Mouse (Mus musculus) cerebellum, postnatal 25 days (tissue): ENCODE data around the gene Aldh3b1.
"Not testable (repeated sequence)": the region's sequence is repeated elsewhere in the genome, so short reads cannot be mapped to it uniquely, and the experiment has no call there.

Experiments used
- DNase-seq, 2 experiments: peaks; one replicate each; pipeline ENCODE4 v3.0.0; 2021; ENCODE audit warnings: mixed read lengths in 2 of 2

Gene Aldh3b1

DNA sequence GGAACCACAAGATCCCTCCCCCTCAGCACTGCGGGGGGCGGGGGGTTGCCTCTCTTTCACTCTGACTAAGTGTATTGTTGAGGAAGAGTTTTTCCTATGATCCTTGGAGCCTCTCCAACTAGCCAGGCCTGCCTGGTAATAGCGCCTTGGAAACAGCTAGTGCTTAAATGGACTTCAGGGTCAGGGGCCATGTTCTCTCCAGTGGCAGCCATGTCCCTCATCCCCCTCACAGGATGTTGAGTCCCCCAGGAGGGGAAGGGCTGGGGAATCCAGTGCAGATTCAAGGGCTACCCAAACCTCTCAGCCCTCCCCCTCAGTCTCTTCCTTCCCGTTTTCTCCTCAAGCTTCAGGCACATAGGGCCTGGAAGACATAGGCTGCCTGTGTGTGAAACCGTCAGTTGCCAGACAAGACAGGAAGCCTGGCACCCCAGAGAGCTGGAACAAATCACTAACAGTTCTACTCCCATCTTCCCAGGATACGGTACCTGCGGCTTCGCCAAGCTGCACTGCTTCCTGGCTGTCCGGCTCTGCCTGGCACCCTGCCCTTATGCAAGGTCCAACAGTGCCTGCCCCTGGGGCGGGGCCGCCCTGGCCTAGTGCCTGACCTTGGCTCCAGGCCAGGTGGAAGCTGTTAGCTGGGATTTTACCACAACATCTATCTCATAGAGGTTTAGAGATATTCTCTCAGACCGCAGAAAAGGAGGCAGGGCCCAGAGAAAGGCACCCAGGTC, at the start of gene Aldh3b1:
Gene Aldh3b1, minus strand, starts transcription at position 598 of the 731 bp plus-strand sequence.
- DNase-seq, result peak; percentile 92 to 93

GRCm38 (mm10) chr19:3975866-3976265, 46.3 kb upstream of the Aldh3b1 start:
- DNase-seq, result no peak

GRCm38 (mm10) chr19:3974608-3975007, 45.0 kb upstream of the Aldh3b1 start:
- DNase-seq, result not testable (repeated sequence)

DNA sequence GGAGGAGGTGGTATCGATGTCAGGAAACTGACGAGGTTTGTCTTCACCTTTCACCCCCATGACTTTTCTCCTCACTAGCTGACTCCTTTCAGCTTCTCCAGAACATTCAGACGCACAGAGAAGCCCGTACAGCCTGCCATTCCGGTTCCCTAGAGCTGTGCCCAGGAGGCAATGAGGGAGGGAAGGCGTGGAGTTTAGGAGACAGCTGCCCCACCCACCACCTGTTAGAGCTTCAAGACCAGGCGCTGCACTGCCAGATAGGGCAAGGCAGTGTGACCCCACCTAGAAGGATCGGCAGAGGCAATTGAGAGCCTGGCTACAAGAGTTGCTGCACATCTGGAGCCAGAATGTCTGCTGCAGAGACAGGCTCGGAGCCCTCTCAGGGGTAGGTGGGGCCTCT, 42.6 kb upstream of the Aldh3b1 start, which contains the start of gene Aldh3b2:
Gene Aldh3b2, plus strand, starts transcription at position 100 of the 400 bp plus-strand sequence.
- DNase-seq, result no peak

- no peak for DNase-seq
These were observed 37.6 kb upstream of the Aldh3b1 start for GRCm38 (mm10) chr19:3967258-3967657.

DNA sequence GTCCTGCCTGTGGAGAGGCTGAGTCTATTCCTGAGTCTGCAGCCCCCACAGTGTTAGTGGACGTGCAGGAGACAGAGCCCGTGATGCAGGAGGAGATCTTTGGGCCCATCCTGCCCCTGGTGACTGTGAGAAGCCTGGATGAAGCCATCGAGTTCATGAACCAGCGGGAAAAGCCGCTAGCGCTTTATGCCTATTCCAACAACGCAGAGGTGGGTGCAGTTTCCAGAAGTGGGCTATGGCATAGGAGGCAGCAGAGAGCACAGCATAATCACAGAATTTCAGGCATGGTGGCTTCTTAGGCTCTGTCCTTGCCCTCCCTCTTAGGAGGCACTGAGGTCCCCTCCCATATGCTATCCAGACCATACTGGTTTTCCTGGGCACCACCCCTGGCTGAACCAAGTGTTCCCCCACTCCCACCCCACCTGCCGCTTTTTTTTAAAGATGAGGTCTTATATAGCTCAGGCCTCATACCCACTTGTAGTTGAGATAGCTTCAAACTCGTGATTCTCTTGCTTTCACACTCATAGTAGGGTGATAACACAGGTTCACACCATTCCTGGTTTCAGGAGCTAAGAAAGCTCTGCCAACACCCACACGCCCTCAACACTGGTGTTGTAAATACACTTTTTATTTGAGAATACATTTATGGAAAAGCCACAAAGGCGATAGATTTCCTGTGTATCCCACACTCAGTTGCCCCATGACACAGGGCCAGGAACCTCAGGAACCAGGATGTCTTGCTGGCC, 36.9 kb upstream of the Aldh3b1 start:
- DNase-seq, result no peak

DNA sequence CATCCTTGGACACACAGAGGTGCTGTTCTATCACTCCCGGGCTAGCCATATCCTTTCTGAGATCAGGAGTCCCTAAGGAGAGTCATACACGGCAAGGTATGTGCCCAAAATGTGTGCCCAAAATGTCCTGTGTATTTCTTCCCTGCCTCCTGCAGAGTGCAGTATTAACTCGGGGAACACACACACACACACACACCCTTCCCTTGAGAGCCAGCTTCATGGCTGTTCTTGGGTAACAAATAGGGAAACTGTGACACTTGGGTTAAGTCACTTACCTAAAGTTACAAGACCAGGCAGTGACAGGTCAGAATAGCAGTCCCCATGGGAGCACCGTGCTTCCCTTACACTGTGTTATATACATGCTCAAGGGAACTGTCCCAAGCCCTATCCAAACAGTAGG, 34.4 kb upstream of the Aldh3b1 start:
- no peak for DNase-seq

DNA sequence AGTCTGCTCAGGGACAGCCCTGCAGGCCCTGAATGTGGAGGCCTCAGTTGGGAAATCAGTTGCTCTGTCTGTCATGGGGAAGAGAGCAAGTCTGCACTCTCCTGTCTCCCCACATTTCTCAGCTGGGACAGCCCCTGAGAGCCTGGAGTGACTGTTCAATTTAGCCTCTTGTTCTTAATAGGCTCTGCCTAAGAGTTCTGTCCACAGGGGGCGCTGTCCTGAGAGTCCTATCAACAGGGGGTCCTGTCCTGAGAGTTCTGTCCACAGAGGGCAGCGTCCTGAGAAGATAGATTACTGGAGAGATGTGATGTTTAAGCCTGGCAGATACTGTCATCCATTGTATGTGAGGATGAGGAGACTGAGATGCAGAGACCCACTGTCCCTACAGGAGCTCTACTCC, 32.9 kb upstream of the Aldh3b1 start:
- DNase-seq, result no peak

GRCm38 (mm10) chr19:3961805-3962204, 32.2 kb upstream of the Aldh3b1 start:
- not testable (repeated sequence) for DNase-seq

GRCm38 (mm10) chr19:3960211-3960610, 30.6 kb upstream of the Aldh3b1 start:
- DNase-seq, result no peak

GRCm38 (mm10) chr19:3959030-3959429, 29.4 kb upstream of the Aldh3b1 start:
- no peak for DNase-seq

DNA sequence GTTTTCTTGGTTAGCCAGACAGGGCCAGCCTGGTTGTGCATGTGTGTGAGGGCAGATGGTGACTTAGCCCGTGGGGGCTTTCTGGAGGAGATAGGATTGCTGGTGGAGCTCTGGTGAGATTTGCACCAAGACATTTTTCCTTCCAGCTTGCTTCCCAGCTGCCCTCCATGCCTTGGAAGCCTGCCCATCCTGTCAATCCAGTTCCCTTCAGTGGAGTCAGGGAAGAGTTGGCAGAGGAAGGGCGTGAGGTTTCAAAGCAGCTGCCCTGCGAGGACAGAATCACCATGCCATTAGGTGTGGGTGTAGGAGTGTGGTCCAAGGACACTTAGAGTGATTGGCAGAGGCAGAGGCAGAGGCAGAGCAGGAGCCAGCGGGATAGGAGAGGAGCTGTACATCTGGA, 28.9 kb upstream of the Aldh3b1 start, which contains the start of gene Aldh3b3:
Gene Aldh3b3, plus strand, starts transcription at position 176 of the 400 bp plus-strand sequence.
- DNase-seq, result no peak

DNA sequence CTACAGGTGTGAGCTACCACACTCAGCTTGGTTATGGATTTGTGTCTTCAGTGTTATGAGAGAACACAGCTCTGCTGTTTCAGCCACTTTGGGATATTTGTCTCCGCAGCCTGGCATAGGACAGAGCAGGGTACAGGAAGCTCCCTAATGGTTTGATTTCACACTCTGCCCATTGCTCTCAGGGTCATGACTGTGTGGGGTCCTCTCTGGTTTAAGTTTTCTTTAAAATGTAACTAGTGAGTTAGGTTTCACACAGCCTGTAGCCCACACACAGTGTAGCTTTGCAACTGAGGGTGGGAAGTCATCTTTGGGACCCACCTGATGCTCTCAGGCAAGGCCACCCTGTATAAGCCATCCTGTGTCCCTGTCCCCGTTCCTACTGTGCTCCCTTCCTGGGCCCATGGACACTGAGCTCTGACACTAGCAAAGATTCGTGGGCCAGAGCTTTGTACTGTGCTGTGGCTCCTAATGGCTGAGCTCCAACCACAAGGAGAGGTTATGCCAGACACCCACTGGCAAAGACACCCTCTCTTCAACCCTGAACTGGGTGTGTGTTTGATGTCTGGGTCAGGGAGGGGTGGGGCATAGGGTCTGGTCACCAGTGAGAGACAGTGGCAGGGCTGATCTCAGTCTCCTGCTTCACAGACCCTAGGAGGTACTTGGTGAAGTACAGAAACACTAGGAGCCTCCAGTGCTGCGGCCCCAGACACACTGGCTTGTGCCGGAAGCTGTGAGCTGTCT, 27.9 kb upstream of the Aldh3b1 start:
- DNase-seq, result not testable (repeated sequence)

DNA sequence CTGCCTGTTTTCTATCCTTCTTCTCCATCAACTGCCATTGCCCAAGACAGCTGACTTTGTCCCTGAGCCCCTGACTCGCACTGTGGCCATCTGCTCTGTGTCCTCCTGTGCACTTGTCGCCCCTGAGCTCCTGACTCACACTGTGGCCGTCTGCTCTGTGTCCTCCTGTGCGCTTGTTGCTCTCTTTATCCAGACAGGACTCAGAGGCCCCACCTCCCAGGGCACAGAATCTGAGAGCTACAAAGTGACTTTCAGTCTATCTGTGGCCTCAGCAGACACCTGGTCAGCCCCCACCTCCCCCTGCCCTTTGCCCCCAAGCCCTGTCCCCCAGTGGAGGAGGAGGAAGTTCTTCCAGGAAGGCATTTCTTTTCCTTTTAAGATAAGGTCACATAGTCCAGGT, 26.2 kb upstream of the Aldh3b1 start:
- peak; percentile 39 to 43 for DNase-seq

DNA sequence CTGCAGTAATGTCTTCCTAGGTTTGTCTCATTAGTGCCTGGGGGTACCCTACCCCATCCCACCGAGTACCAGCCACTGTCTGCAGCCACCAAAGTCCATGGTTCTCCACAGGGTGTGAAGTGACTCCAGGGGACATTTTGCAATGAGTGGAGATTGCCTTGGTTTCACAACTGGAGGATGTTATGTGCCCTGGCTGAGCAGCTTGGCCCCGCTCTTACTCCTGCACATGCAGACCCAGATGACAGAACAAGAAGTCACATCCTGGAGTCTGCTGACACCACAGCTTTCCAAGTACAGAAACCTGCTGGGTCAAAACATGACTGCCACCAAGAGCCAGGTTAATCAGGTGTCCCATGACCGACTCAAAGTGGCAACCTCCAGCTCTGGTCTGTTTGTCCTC, 25.4 kb upstream of the Aldh3b1 start:
- no peak for DNase-seq

DNA sequence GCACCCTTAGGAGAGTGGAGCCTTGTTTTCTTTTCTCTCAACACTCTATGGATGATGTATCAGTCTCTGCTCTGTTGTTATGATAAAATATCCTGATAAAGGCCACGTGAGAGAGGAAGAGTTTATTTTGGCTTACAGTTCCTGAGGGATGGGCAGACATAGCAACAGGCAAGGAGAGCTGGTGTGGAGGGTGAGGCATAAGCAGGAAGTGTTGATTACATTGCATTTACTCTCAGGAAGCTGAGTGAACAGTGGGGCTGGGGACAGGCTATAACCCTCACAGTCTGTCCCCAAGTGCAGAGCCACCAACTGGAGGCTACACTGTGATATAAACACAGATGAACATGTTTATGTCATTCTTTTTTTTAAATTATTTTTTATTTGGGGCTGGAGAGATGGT, 22.5 kb upstream of the Aldh3b1 start:
- DNase-seq, result no peak

DNA sequence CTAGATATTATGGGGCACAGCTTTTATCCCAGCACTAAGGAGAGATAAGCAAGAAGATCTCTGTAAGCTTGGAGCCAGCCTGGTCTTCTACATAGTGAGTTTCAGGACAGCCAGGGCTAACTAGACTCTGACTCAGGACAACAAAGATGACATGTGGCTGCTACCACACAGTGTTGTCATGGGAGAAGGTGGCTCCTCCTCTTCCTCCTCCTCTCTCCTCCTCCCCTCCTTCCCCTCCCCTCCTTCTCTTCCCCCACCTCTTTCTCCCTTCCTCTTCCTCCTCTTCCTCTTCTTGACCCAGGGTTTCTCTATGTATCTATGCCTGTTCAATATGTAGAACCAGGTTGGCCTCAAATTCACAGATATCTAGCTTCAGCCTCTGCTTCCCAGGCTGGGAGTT, 21.9 kb upstream of the Aldh3b1 start:
- DNase-seq, result no peak

DNA sequence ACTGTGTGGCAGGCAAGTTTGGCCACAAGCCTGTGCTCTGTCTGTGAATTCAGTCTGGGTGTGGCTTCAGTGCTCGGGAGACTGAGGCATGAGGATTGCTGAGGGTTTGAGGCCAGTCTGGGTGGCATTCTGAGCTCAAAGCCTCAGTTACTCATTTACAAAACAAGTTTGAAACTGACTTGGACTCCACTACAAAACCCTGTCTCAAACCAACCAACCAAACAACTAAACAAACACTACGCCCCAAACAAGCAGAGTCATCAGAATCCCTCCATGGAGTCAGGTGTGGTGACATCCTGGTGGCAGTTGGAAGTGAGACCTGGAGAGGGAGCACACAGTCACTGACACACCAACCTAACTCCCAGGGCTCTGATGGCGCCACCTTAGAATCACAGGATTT, 20.7 kb upstream of the Aldh3b1 start:
- DNase-seq, result no peak

DNA sequence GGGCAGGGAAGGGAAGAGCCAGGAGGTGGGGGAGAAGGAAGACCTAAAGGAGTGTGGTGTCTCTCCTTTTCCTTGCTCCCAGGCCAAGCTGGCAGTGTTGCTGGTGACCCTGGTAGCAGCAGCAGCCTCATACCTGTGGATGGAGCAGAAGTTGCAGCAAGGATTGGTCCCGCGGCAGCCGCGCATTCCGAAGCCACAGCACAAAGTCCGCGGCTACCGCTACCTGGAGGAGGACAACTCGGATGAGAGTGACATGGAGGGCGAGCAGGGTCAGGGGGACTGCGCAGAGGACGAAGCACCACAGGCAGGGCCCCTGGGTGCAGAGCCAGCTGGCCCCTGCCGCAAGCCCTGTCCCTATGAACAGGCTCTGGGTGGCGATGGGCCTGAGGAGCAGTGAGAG, 18.9 kb upstream of the Aldh3b1 start:
- DNase-seq, result no peak

GRCm38 (mm10) chr19:3947813-3948212, 18.2 kb upstream of the Aldh3b1 start:
- DNase-seq, result no peak

DNA sequence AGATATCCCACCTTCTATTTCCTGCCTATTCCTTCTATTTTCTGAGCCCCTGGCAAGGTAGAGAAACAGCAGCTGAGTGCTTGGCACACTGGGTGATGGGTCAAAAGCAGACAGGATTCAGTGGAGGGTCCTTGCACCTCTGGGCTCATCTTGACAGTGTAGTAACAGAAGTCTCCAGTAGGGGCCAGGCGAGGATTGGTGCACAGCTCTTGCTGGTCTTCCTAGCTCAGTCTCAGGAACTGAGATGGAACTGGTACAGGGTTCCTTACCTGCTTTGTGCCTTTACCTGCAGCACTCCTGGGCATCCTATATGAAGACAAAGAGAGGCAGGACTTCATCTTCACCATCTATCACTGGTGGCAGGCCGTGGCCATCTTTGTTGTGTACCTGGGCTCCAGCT, 17.1 kb upstream of the Aldh3b1 start:
- DNase-seq, result peak; percentile 69 to 82

DNA sequence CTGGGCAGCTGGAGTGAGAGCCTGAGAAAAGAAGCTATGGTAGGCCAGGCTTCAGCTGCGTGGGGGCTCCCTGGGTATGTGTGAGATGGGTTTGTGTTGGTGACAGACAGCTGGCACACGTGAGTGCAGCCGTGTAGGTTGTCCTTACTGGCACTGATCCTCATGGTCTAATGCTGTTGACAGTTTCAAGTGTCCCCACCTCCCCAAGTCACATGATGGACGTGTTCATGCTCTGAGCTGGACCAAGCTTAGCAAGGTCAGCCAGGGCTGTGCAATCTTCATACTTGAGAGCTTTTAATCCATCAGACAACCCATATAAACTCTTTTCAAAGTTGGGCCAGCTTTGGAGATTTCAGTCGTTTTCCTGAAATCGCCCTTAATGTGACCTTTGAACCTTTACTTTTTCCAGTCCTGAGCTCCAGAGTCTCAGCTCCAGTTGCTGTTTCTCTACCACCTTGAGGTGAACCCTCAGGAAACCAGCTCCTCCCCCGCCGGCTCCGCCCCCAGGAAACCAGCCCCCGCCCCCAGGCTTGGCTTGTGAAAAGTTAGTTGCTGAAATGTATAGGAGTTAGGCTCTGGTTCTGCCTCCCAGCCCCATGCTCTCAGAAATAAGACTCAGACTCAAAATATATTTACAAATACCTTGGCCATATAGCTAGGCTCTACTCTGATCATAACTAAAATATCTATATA, 16.4 kb upstream of the Aldh3b1 start:
- no peak for DNase-seq
